Mouse (Mus musculus): Measurements from ENCODE around the gene Gm1113. TPM values are rescaled to one million over a fixed set of nuclear protein-coding genes. Genes with fewer than 3 reads are reported as not detected.

Gene Gm1113
- polyA plus RNA-seq, 1 experiment, result not detected

- DNase-seq (ENCODE audit: low read depth, low spot score), result no peak
- WGBS, result 56% methylated on average over 9 of the region's 9 CpGs
Measured at GRCm38 (mm10) chr9:35533266-35533665, 15.2 kb upstream of the Gm1113 start.

- no peak for DNase-seq (ENCODE audit: low read depth, low spot score)
- 20% methylated on average over 1 of the region's 1 CpGs for WGBS
Measured at GRCm38 (mm10) chr9:35529796-35530195, 11.7 kb upstream of the Gm1113 start.

- no peak for DNase-seq (ENCODE audit: low read depth, low spot score)
- 67% methylated on average over 3 of the region's 3 CpGs for WGBS
Measured at GRCm38 (mm10) chr9:35529141-35529540, 11.1 kb upstream of the Gm1113 start.

- 25% methylated on average over 7 of the region's 7 CpGs for WGBS
- DNase-seq (ENCODE audit: low read depth, low spot score), result peak; percentile 70
Measured at GRCm38 (mm10) chr9:35523941-35524411, 5.9 kb upstream of the Gm1113 start.

GRCm38 (mm10) chr9:35523541-35523940 lies 5.5 kb upstream of the Gm1113 start:
- 32% methylated on average over 5 of the region's 5 CpGs for WGBS
- no peak for DNase-seq (ENCODE audit: low read depth, low spot score)

- DNase-seq (ENCODE audit: low read depth, low spot score), result no peak
- 65% methylated on average over 1 of the region's 1 CpGs for WGBS
Measured at GRCm38 (mm10) chr9:35522821-35523515, 4.9 kb upstream of the Gm1113 start.

- WGBS, result 57% methylated on average over 2 of the region's 2 CpGs
- no peak for DNase-seq (ENCODE audit: low read depth, low spot score)
Measured at GRCm38 (mm10) chr9:35522241-35522640, 4.2 kb upstream of the Gm1113 start.

GRCm38 (mm10) chr9:35520631-35521348 lies 2.7 kb upstream of the Gm1113 start:
- no peak for DNase-seq (ENCODE audit: low read depth, low spot score)
- 51% methylated on average over 6 of the region's 6 CpGs for WGBS

- 92% methylated on average over 16 of the region's 16 CpGs for WGBS
- no peak for DNase-seq (ENCODE audit: low read depth, low spot score)
Measured at GRCm38 (mm10) chr9:35516711-35517110, 1.4 kb downstream of the Gm1113 start.

GRCm38 (mm10) chr9:35516182-35516581 lies 1.9 kb downstream of the Gm1113 start:
- WGBS, result 82% methylated on average over 5 of the region's 5 CpGs
- DNase-seq (ENCODE audit: low read depth, low spot score), result no peak

GRCm38 (mm10) chr9:35513900-35514299 lies 4.2 kb downstream of the Gm1113 start:
- DNase-seq (ENCODE audit: low read depth, low spot score), result no peak
- 88% methylated on average over 4 of the region's 4 CpGs for WGBS

- 42% methylated on average over 8 of the region's 8 CpGs for WGBS
Measured at GRCm38 (mm10) chr9:35508234-35508633, 9.8 kb downstream of the Gm1113 start.

GRCm38 (mm10) chr9:35502361-35503000 lies 15.6 kb downstream of the Gm1113 start:
- WGBS, result 90% methylated on average over 10 of the region's 10 CpGs
- DNase-seq (ENCODE audit: low read depth, low spot score), result no peak

More at GRCm38 (mm10) chr9:35508234-35508633, 9.8 kb downstream of the Gm1113 start:
- DNase-seq (ENCODE audit: low read depth, low spot score), result no peak

GRCm38 (mm10) chr9:35499946-35500345 lies 18.1 kb downstream of the Gm1113 start:
- DNase-seq (ENCODE audit: low read depth, low spot score), result no peak

GRCm38 (mm10) chr9:35495471-35495870 lies 22.6 kb downstream of the Gm1113 start:
- WGBS, result 78% methylated on average over 3 of the region's 3 CpGs
- no peak for DNase-seq (ENCODE audit: low read depth, low spot score)

More at GRCm38 (mm10) chr9:35499946-35500345, 18.1 kb downstream of the Gm1113 start:
- WGBS, result 82% methylated on average over 6 of the region's 6 CpGs

GRCm38 (mm10) chr9:35494937-35495336 lies 23.1 kb downstream of the Gm1113 start:
- 79% methylated on average over 4 of the region's 4 CpGs for WGBS
- no peak for DNase-seq (ENCODE audit: low read depth, low spot score)

GRCm38 (mm10) chr9:35493733-35494092 lies 24.4 kb downstream of the Gm1113 start:
- DNase-seq (ENCODE audit: low read depth, low spot score), result no peak
- WGBS, result 21% methylated on average over 4 of the region's 4 CpGs

GRCm38 (mm10) chr9:35493033-35493732 lies 24.9 kb downstream of the Gm1113 start:
- DNase-seq (ENCODE audit: low read depth, low spot score), result peak; percentile 18
- 39% methylated on average over 7 of the region's 7 CpGs for WGBS

- WGBS, result 85% methylated on average over 11 of the region's 11 CpGs
- DNase-seq (ENCODE audit: low read depth, low spot score), result no peak
Measured at GRCm38 (mm10) chr9:35491109-35491866, 26.8 kb downstream of the Gm1113 start.

All from large intestine, adult 2 months (tissue).